Mouse (Mus musculus) lung, postnatal 0 days (tissue): ENCODE data around the gene Aff1.

Experiments used
- CTCF ChIP-seq: IDR thresholded peaks from 2 replicates; pipeline ENCODE4 v1.5.1; 2016; ENCODE audit warnings: antibody characterized with exemption, mild to moderate bottlenecking
- EP300 ChIP-seq: IDR thresholded peaks from 2 replicates; pipeline ENCODE4 v1.6.1; 2016; ENCODE audit warnings: antibody characterized with exemption, mild to moderate bottlenecking, control low read depth

GRCm38 (mm10) chr5:103756231-103756714 is 64.1 kb downstream of the Aff1 start:
- TF ChIP-seq EP300: no peak
- TF ChIP-seq CTCF: no peak
